Mouse (Mus musculus) ES-Bruce4 (cell line): ENCODE data around the gene Veph1. TPM values are rescaled to one million over a fixed set of nuclear protein-coding genes. Genes with fewer than 3 reads are reported as not detected.

ENCODE experiments used
- H3K27ac ChIP-seq: 2 replicates; pipeline ENCODE4 v1.5.1; 2012; ENCODE audit warnings: low read length, inconsistent platforms; ENCODE audit not compliant: insufficient read depth
- H3K27me3 ChIP-seq: 2 replicates; pipeline ENCODE4 v1.6.1; 2012; ENCODE audit warnings: mild to moderate bottlenecking, low read length, inconsistent platforms; ENCODE audit not compliant: control insufficient read depth, poor library complexity, insufficient read depth, severe bottlenecking
- H3K36me3 ChIP-seq: 2 replicates; pipeline ENCODE4 v1.6.1; 2012; ENCODE audit warnings: inconsistent platforms, mild to moderate bottlenecking, low read length, moderate library complexity; ENCODE audit not compliant: control insufficient read depth, poor library complexity, insufficient read depth, severe bottlenecking
- H3K4me1 ChIP-seq: one replicate; pipeline ENCODE4 v1.8.1; 2011; ENCODE audit warnings: low read length; ENCODE audit not compliant: control insufficient read depth, insufficient read depth
- H3K4me3 ChIP-seq: 2 replicates; pipeline ENCODE4 v1.5.1; 2011; ENCODE audit warnings: low read depth, mild to moderate bottlenecking, low read length
- H3K9ac ChIP-seq: 2 replicates; pipeline ENCODE4 v1.6.1; 2012; ENCODE audit warnings: low read depth, mild to moderate bottlenecking, inconsistent platforms; ENCODE audit not compliant: poor library complexity, severe bottlenecking
- H3K9me3 ChIP-seq: replicated peaks from 2 replicates; pipeline ENCODE4 v1.6.1; 2012; ENCODE audit warnings: mild to moderate bottlenecking, low read length, inconsistent platforms; ENCODE audit not compliant: control insufficient read depth, poor library complexity, insufficient read depth, severe bottlenecking
- CTCF ChIP-seq: IDR thresholded peaks from one replicate; pipeline ENCODE4 v1.8.1; 2011; ENCODE audit warnings: low read depth, low read length
- EP300 ChIP-seq: IDR thresholded peaks from 2 replicates; pipeline ENCODE4 v1.6.1; 2011; ENCODE audit warnings: low read depth, low read length; ENCODE audit not compliant: insufficient read depth
- POLR2A ChIP-seq: IDR thresholded peaks from one replicate; pipeline ENCODE4 v1.8.1; 2011; ENCODE audit warnings: low read length; ENCODE audit not compliant: insufficient read depth
- polyA plus RNA-seq: library from polyadenylated mRNA; stranded (reverse); fragments of >200 nt; gene quantifications from 2 replicates; pipeline ENCODE4 v1.2.4, GENCODE M21; 2011; ENCODE audit warnings: low read depth; ENCODE audit not compliant: missing spikeins, insufficient read depth, insufficient read length

Veph1 gene
- polyA plus RNA-seq, 1 experiment, result 0.12 TPM

- no peak for TF ChIP-seq POLR2A
- no peak for TF ChIP-seq CTCF
- TF ChIP-seq EP300, result no peak
- Histone ChIP-seq H3K9ac (no peak overlapping the region), H3K4me3 (no peak overlapping the region), H3K27me3 (no peaks in the 10 kb centered on the region), H3K27ac (no peak overlapping the region), H3K9me3 (no peaks in the 10 kb centered on the region), H3K4me1 (no peaks in the 10 kb centered on the region), H3K36me3 (no peaks in the 10 kb centered on the region)
Observed at GRCm38 (mm10) chr3:66325486-66325951, 28.9 kb upstream of the Veph1 start.

- Histone ChIP-seq H3K27me3 (no peaks in the 10 kb centered on the region), H3K4me3 (no peak overlapping the region), H3K4me1 (no peaks in the 10 kb centered on the region), H3K36me3 (no peaks in the 10 kb centered on the region), H3K9ac (no peak overlapping the region), H3K27ac (no peak overlapping the region), H3K9me3 (peaks cover 9% of the 10 kb centered on the region)
- no peak for TF ChIP-seq EP300
- TF ChIP-seq POLR2A, result no peak
- no peak for TF ChIP-seq CTCF
Observed at GRCm38 (mm10) chr3:66314793-66315715, 18.4 kb upstream of the Veph1 start.

GRCm38 (mm10) chr3:66310586-66310985, 13.9 kb upstream of the Veph1 start:
- TF ChIP-seq POLR2A (no peak), CTCF (no peak)
- Histone ChIP-seq H3K36me3 (no peaks in the 10 kb centered on the region), H3K9ac (no peak overlapping the region), H3K4me3 (no peak overlapping the region), H3K27me3 (no peaks in the 10 kb centered on the region), H3K4me1 (no peaks in the 10 kb centered on the region), H3K9me3 (peaks cover 9% of the 10 kb centered on the region), H3K27ac (no peak overlapping the region)

- no peak overlapping the region for H3K4me3 ChIP-seq
- H3K27ac ChIP-seq, result no peak overlapping the region
- no peaks in the 10 kb centered on the region for H3K36me3 ChIP-seq
- H3K9ac ChIP-seq, result no peak overlapping the region
- no peaks in the 10 kb centered on the region for H3K27me3 ChIP-seq
- TF ChIP-seq POLR2A (no peak), CTCF (no peak), EP300 (no peak)
- H3K9me3 ChIP-seq, result peaks cover 5% of the 10 kb centered on the region
- no peaks in the 10 kb centered on the region for H3K4me1 ChIP-seq
Observed at GRCm38 (mm10) chr3:66309531-66309930, 12.9 kb upstream of the Veph1 start.

GRCm38 (mm10) chr3:66295236-66295635, 1.4 kb downstream of the Veph1 start:
- no peak overlapping the region for H3K9ac ChIP-seq
- H3K4me1 ChIP-seq, result no peaks in the 10 kb centered on the region
- no peak for TF ChIP-seq CTCF
- TF ChIP-seq POLR2A, result no peak
- no peak for TF ChIP-seq EP300
- H3K4me3 ChIP-seq, result no peak overlapping the region
- H3K27me3 ChIP-seq, result no peaks in the 10 kb centered on the region
- no peaks in the 10 kb centered on the region for H3K9me3 ChIP-seq
- H3K27ac ChIP-seq, result no peak overlapping the region
- H3K36me3 ChIP-seq, result no peaks in the 10 kb centered on the region

GRCm38 (mm10) chr3:66294729-66295128, 1.9 kb downstream of the Veph1 start:
- Histone ChIP-seq H3K36me3 (no peaks in the 10 kb centered on the region), H3K9ac (no peak overlapping the region), H3K4me1 (no peaks in the 10 kb centered on the region), H3K27ac (no peak overlapping the region), H3K4me3 (no peak overlapping the region), H3K27me3 (no peaks in the 10 kb centered on the region), H3K9me3 (no peaks in the 10 kb centered on the region)
- TF ChIP-seq CTCF (no peak), POLR2A (no peak), EP300 (no peak)
